Mouse (Mus musculus) heart, adult 2 months (tissue): Measurements from ENCODE around the gene Narfl. TPM values are rescaled to one million over a fixed set of nuclear protein-coding genes. Genes with fewer than 3 reads are reported as not detected.
A peak's percentile ranks its signal among the peaks of the same experiment; 100 is the strongest.

ENCODE experiments used
- DNase-seq, 2 experiments: peaks; one replicate each; pipeline ENCODE4 v3.0.0; 2021
- H3K27ac ChIP-seq: fragments of 200-600 bp; 2 replicates; pipeline ENCODE4 v1.8.1; 2022
- H3K27me3 ChIP-seq: fragments of 200-500 bp; 2 replicates; pipeline ENCODE4 v1.6.1; 2012; ENCODE audit warnings: mild to moderate bottlenecking, low read length, inconsistent platforms, mixed read lengths; ENCODE audit not compliant: control insufficient read depth, insufficient read depth
- H3K36me3 ChIP-seq: fragments of 200-500 bp; 2 replicates; pipeline ENCODE4 v1.6.1; 2012; ENCODE audit warnings: low read length, inconsistent platforms; ENCODE audit not compliant: control insufficient read depth, insufficient read depth
- H3K4me1 ChIP-seq: fragments of 200-500 bp; 2 replicates; pipeline ENCODE4 v1.6.1; 2011; ENCODE audit warnings: low read length; ENCODE audit not compliant: control insufficient read depth, insufficient read depth
- H3K4me3 ChIP-seq: fragments of 200-600 bp; 2 replicates; pipeline ENCODE4 v1.8.1; 2022
- H3K79me2 ChIP-seq: fragments of 200-500 bp; replicated peaks from 2 replicates; pipeline ENCODE4 v1.6.1; 2012; ENCODE audit warnings: mild to moderate bottlenecking, inconsistent platforms, low read length, moderate library complexity, mixed read lengths; ENCODE audit not compliant: control insufficient read depth, insufficient read depth
- H3K9ac ChIP-seq: fragments of 200-500 bp; 2 replicates; pipeline ENCODE4 v1.6.1; 2012; ENCODE audit warnings: low read depth, mild to moderate bottlenecking, control low read depth, inconsistent platforms, low read length, mixed read lengths
- CTCF ChIP-seq: fragments of 200-600 bp; IDR thresholded peaks from 2 replicates; pipeline ENCODE4 v1.8.1; 2022; ENCODE audit warnings: antibody characterized with exemption, mild to moderate bottlenecking, moderate library complexity
- EP300 ChIP-seq: fragments of 200-500 bp; IDR thresholded peaks from 2 replicates; pipeline ENCODE4 v1.6.1; 2011; ENCODE audit warnings: low read depth, low read length, control low read depth; ENCODE audit not compliant: insufficient read depth
- POLR2A ChIP-seq: fragments of 200-500 bp; IDR thresholded peaks from 2 replicates; pipeline ENCODE4 v1.6.1; 2011; ENCODE audit warnings: mild to moderate bottlenecking, low read depth, low read length, control low read depth; ENCODE audit not compliant: insufficient read depth
- WGBS: fragments of 180-500 bp; shearing (Covaris S2); methylation state at CpG from one replicate; pipeline ENCODE4 v1.1.7; 2018; 5-methylcytosine and 5-hydroxymethylcytosine counted together
- intact Hi-C: fragments of 180-260 bp; cut with DNase I; formaldehyde crosslinking; loops from one replicate; pipeline ENCODE4 v1.15.1; 2025
- polyA plus RNA-seq: library from polyadenylated mRNA; depleted of rRNA; stranded (reverse); fragments of >200 nt; gene quantifications from 2 replicates; pipeline ENCODE4 v1.2.3, GENCODE M21; 2012
- total RNA-seq, 2 experiments: library from RNA; stranded (reverse); gene quantifications; 2 replicates each; pipeline ENCODE4 v1.2.3; 2021

The Narfl gene
- total and polyA plus RNA-seq, 3 experiments: 36.4 to 45.1 (median 42.1) TPM

DNA sequence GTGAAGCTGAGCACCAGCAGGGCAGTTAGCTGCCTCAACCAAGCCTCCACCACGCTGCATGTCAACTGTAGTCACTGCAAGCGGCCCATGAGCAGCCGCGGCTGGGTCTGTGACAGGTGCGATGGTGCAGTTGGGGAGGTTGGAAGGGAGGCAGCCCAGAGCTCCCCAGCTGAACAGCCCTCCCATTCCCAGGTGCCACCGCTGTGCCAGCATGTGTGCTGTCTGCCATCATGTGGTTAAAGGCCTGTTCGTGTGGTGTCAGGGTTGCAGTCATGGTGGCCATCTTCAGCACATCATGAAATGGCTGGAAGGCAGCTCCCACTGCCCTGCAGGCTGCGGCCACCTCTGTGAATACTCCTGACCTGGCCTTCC, 54.6 kb downstream of the Narfl start:
- intact Hi-C loops: no loop called here
- Histone ChIP-seq H3K4me1 (peaks cover 17% of the 10 kb centered on the region), H3K9ac (no peak overlapping the region), H3K79me2 (no peaks in the 10 kb centered on the region; the same call in 1 of the 2 replicates), H3K36me3 (no peaks in the 10 kb centered on the region; the same call in 1 of the 2 replicates), H3K27ac (peak overlapping the region; percentile 81), H3K4me3 (peak overlapping the region; percentile 83), H3K27me3 (no peaks in the 10 kb centered on the region)
- DNase-seq: no peak
- TF ChIP-seq CTCF (no peak), EP300 (no peak)
- 86% methylated on average over 8 of the region's 8 CpGs for WGBS

DNA sequence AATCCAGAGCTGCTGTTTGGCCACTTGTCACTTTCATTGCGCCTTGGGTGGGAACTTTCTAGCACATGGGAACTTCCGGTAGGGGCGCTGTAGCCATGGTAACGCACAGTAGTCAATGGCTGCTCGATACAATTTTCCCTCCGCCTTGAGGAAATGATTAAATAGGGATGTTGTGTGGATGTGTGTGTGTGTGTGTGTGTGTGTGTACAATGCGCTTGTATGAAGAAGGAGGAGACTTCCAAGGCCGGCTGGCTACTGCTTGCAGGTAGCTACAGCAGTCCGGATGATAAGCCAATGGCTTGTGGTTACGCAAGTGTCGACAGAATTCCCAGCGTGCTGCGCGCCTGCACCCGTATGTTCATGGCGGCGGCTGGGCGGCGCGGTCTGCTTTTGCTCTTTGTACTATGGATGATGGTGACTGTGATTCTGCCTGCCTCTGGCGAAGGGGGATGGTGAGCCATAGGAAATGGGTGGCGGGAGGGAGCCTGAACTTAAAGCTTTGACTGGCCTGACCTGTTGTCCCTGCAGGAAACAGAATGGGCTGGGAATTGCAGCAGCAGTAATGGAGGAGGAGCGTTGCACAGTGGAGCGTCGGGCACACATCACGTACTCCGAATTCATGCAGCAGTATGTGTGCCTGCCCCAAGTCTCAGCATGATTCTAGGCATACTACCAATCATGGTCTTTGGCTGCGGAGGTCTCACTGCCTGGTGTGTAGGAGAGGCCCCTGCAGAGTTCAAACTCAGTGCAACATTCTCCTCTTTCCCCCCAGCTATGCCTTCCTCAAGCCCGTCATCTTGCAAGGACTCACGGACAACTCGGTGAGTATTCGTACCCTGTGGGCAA, 55.4 kb downstream of the Narfl start, which contains the start of gene Jmjd8:
Jmjd8 (plus strand) TSS at position 156 of the 846 bp plus-strand sequence.
- under 1% methylated on average over 32 of the region's 32 CpGs for WGBS
- TF ChIP-seq CTCF (peak; percentile 58), EP300 (no peak), POLR2A (peak; percentile 84)
- no peaks in the 10 kb centered on the region for H3K27me3 ChIP-seq
- intact Hi-C loops: no loop called here
- peak within 1 kb of the TSS; percentile 83 for H3K4me3 ChIP-seq
- no peaks in the 10 kb centered on the region; the same call in 1 of the 2 replicates for H3K79me2 ChIP-seq
- peak within 1 kb of the TSS; percentile 85 for H3K9ac ChIP-seq
- DNase-seq: peak; percentile 85 to 86
- peaks cover 16% of the 10 kb centered on the region for H3K4me1 ChIP-seq
- peak within 1 kb of the TSS; percentile 81 for H3K27ac ChIP-seq
- H3K36me3 ChIP-seq: no peaks in the 10 kb centered on the region; the same call in 1 of the 2 replicates

GRCm38 (mm10) chr17:25829558-25830017, 56.0 kb downstream of the Narfl start:
- 33% methylated on average over 8 of the region's 8 CpGs for WGBS
- TF ChIP-seq POLR2A: 0 out of 2 replicates have a peak, but pooled peaks have one; percentile 19
- no peak for TF ChIP-seq EP300
- no peak for TF ChIP-seq CTCF
- no peaks in the 10 kb centered on the region for H3K27me3 ChIP-seq
- H3K79me2 ChIP-seq: no peaks in the 10 kb centered on the region; the same call in 1 of the 2 replicates
- DNase-seq: no peak
- intact Hi-C loops: loop anchor here (5.0 kb wide), 1 partner anchor 38 kb away; the partner anchor contains the start of gene Mcrip2
- peaks cover 12% of the 10 kb centered on the region for H3K4me1 ChIP-seq
- peak overlapping the region; percentile 85; the same call in 1 of the 2 replicates for H3K9ac ChIP-seq
- no peak overlapping the region for H3K27ac ChIP-seq
- no peaks in the 10 kb centered on the region; the same call in 1 of the 2 replicates for H3K36me3 ChIP-seq
- H3K4me3 ChIP-seq: peak overlapping the region; percentile 83

DNA sequence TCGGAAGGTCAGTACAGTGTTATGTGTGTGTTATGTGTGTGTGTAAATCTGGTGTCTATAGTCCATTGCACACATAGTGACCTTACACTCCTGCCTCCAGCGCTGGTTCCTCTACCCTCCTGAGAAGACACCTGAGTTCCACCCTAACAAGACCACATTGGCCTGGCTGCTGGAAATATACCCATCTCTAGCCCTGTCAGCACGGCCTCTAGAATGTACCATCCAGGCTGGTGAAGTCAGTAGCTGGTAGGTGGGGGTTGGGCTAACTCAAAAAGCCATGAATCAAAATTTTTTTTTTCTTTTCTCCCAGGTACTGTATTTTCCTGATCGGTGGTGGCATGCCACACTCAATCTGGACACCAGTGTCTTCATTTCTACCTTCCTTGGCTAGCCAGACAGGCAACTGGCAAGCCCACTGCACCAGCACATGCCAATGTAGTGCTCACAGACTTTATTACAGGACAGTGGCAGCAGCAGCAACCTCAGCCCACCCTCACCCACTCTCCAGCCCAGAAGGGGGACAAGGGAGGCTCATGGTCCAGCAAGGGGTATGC, 56.7 kb downstream of the Narfl start:
- 81% methylated on average over 4 of the region's 4 CpGs for WGBS
- Histone ChIP-seq H3K79me2 (peaks cover 1% of the 10 kb centered on the region), H3K4me3 (no peak overlapping the region), H3K27ac (no peak overlapping the region), H3K9ac (no peak overlapping the region), H3K4me1 (peaks cover 16% of the 10 kb centered on the region), H3K27me3 (no peaks in the 10 kb centered on the region), H3K36me3 (no peaks in the 10 kb centered on the region; the same call in 1 of the 2 replicates)
- intact Hi-C loops: loop anchor here (5.0 kb wide), 1 partner anchor 37 kb away; the partner anchor contains the start of gene Mcrip2
- DNase-seq: no peak
- no peak for TF ChIP-seq CTCF

GRCm38 (mm10) chr17:25830806-25831431, 57.3 kb downstream of the Narfl start:
- no peaks in the 10 kb centered on the region for H3K27me3 ChIP-seq
- H3K79me2 ChIP-seq: peaks cover 2% of the 10 kb centered on the region
- peaks cover 20% of the 10 kb centered on the region for H3K4me1 ChIP-seq
- H3K4me3 ChIP-seq: no peak overlapping the region
- WGBS: 84% methylated on average over 14 of the region's 14 CpGs
- no peaks in the 10 kb centered on the region; the same call in 1 of the 2 replicates for H3K36me3 ChIP-seq
- H3K27ac ChIP-seq: no peak overlapping the region
- H3K9ac ChIP-seq: no peak overlapping the region
- DNase-seq: no peak
- intact Hi-C loops: loop anchor here (5.0 kb wide), 1 partner anchor 36 kb away; the partner anchor contains the start of gene Mcrip2
- TF ChIP-seq POLR2A: no peak
- TF ChIP-seq EP300: no peak
- no peak for TF ChIP-seq CTCF
